Mouse (Mus musculus) megakaryocyte, embryonic 14.5 days (primary cell): ENCODE measurements around the gene Ntrk3.

Experiments
- FLI1 ChIP-seq: IDR thresholded peaks from 2 replicates; pipeline ENCODE4 v1.6.1; 2012; ENCODE audit warnings: low read length, inconsistent platforms, mixed read lengths
- GATA1 ChIP-seq: IDR thresholded peaks from 3 replicates; pipeline ENCODE4 v1.6.1; 2012; ENCODE audit warnings: mixed read lengths, low read length, inconsistent platforms, borderline replicate concordance

DNA sequence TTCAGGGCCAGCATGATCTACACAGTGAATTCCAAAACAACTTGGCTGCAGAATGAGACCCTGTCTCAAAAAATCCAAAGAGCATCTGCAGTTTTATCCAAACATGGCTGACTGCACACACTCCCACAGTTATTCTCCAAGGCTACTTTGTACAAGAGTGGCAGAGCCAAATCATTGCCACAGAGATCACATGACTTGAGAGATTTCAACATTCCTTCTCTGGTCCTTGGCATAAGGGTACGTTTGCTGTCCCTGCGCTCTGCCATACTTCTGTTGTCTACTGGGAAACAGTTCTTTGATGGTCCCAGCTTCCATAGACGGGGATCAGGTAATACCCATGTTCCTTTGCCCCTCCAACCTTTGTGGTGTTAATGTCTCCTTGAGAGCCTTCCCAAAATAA is 30.7 kb downstream of the Ntrk3 start:
- TF ChIP-seq GATA1, result no peak
- TF ChIP-seq FLI1, result no peak
